Mouse (Mus musculus) thymus, postnatal 25 days (tissue): ENCODE results near the gene Wdr70.
A peak's percentile ranks its signal among the peaks of the same experiment; 100 is the strongest.
"Not testable (repeated sequence)": the region's sequence is repeated elsewhere in the genome, so short reads cannot be mapped to it uniquely, and the experiment has no call there.

ENCODE experiments used
- DNase-seq: peaks from one replicate; pipeline ENCODE4 v3.0.0; 2022

The Wdr70 gene

GRCm38 (mm10) chr15:8098774-8099749 lies at the start of gene Wdr70:
Wdr70 (minus strand) TSS chr15:8099209.
- peak; percentile 97 for DNase-seq

- no peak for DNase-seq
These were observed 36.6 kb upstream of the Wdr70 start for GRCm38 (mm10) chr15:8135606-8136005.

- DNase-seq = no peak
These were observed 32.8 kb upstream of the Wdr70 start for GRCm38 (mm10) chr15:8131761-8132160.

- no peak for DNase-seq
These were observed 32.3 kb upstream of the Wdr70 start for GRCm38 (mm10) chr15:8131268-8131667.

GRCm38 (mm10) chr15:8129281-8129680 lies 30.3 kb upstream of the Wdr70 start:
- DNase-seq = no peak

- no peak for DNase-seq
These were observed 10.8 kb upstream of the Wdr70 start for GRCm38 (mm10) chr15:8109782-8110181.

- DNase-seq = peak; percentile 84
These were observed 10.1 kb upstream of the Wdr70 start, which contains the start of gene Nup155 for GRCm38 (mm10) chr15:8108966-8109743. Nup155 (plus strand) TSS chr15:8109273.

GRCm38 (mm10) chr15:8108360-8108965 lies 9.5 kb upstream of the Wdr70 start:
- no peak for DNase-seq

GRCm38 (mm10) chr15:8101975-8102542 lies 3.0 kb upstream of the Wdr70 start:
- DNase-seq = not testable (repeated sequence)

GRCm38 (mm10) chr15:8097853-8098252 lies 1.2 kb downstream of the Wdr70 start:
- peak; percentile 83 for DNase-seq

GRCm38 (mm10) chr15:8092668-8093067 lies 6.3 kb downstream of the Wdr70 start:
- DNase-seq = not testable (repeated sequence)

GRCm38 (mm10) chr15:8090685-8091084 lies 8.3 kb downstream of the Wdr70 start:
- DNase-seq = no peak

GRCm38 (mm10) chr15:8088715-8089114 lies 10.3 kb downstream of the Wdr70 start:
- DNase-seq = no peak

GRCm38 (mm10) chr15:8087293-8087692 lies 11.7 kb downstream of the Wdr70 start:
- DNase-seq = no peak

GRCm38 (mm10) chr15:8082139-8082538 lies 16.9 kb downstream of the Wdr70 start:
- no peak for DNase-seq

- not testable (repeated sequence) for DNase-seq
These were observed 25.9 kb downstream of the Wdr70 start for GRCm38 (mm10) chr15:8073159-8073558.

- DNase-seq = no peak
These were observed 33.8 kb downstream of the Wdr70 start for GRCm38 (mm10) chr15:8065221-8065620.

GRCm38 (mm10) chr15:8051177-8051576 lies 47.8 kb downstream of the Wdr70 start:
- no peak for DNase-seq

- no peak for DNase-seq
These were observed 59.2 kb downstream of the Wdr70 start for GRCm38 (mm10) chr15:8039834-8040233.

- DNase-seq = no peak
These were observed 60.6 kb downstream of the Wdr70 start for GRCm38 (mm10) chr15:8038457-8038856.

GRCm38 (mm10) chr15:8037825-8038224 lies 61.2 kb downstream of the Wdr70 start:
- DNase-seq = no peak

GRCm38 (mm10) chr15:8031211-8031610 lies 67.8 kb downstream of the Wdr70 start:
- no peak for DNase-seq

- no peak for DNase-seq
These were observed 68.4 kb downstream of the Wdr70 start for GRCm38 (mm10) chr15:8030643-8031042.
